Mouse (Mus musculus) heart, adult 2 months (tissue): ENCODE results near the gene Cdk14. TPM values are rescaled to one million over a fixed set of nuclear protein-coding genes. Genes with fewer than 3 reads are reported as not detected.

Experiments
- DNase-seq, 2 experiments: peaks; one replicate each; pipeline ENCODE4 v3.0.0; 2021
- H3K27ac ChIP-seq: fragments of 200-600 bp; 2 replicates; pipeline ENCODE4 v1.8.1; 2022
- H3K27me3 ChIP-seq: fragments of 200-500 bp; 2 replicates; pipeline ENCODE4 v1.6.1; 2012; ENCODE audit warnings: mild to moderate bottlenecking, low read length, inconsistent platforms, mixed read lengths; ENCODE audit not compliant: control insufficient read depth, insufficient read depth
- H3K36me3 ChIP-seq: fragments of 200-500 bp; 2 replicates; pipeline ENCODE4 v1.6.1; 2012; ENCODE audit warnings: low read length, inconsistent platforms; ENCODE audit not compliant: control insufficient read depth, insufficient read depth
- H3K4me1 ChIP-seq: fragments of 200-500 bp; 2 replicates; pipeline ENCODE4 v1.6.1; 2011; ENCODE audit warnings: low read length; ENCODE audit not compliant: control insufficient read depth, insufficient read depth
- H3K4me3 ChIP-seq: fragments of 200-600 bp; 2 replicates; pipeline ENCODE4 v1.8.1; 2022
- H3K79me2 ChIP-seq: fragments of 200-500 bp; replicated peaks from 2 replicates; pipeline ENCODE4 v1.6.1; 2012; ENCODE audit warnings: mild to moderate bottlenecking, inconsistent platforms, low read length, moderate library complexity, mixed read lengths; ENCODE audit not compliant: control insufficient read depth, insufficient read depth
- H3K9ac ChIP-seq: fragments of 200-500 bp; 2 replicates; pipeline ENCODE4 v1.6.1; 2012; ENCODE audit warnings: low read depth, mild to moderate bottlenecking, control low read depth, inconsistent platforms, low read length, mixed read lengths
- CTCF ChIP-seq: fragments of 200-600 bp; IDR thresholded peaks from 2 replicates; pipeline ENCODE4 v1.8.1; 2022; ENCODE audit warnings: antibody characterized with exemption, mild to moderate bottlenecking, moderate library complexity
- EP300 ChIP-seq: fragments of 200-500 bp; IDR thresholded peaks from 2 replicates; pipeline ENCODE4 v1.6.1; 2011; ENCODE audit warnings: low read depth, low read length, control low read depth; ENCODE audit not compliant: insufficient read depth
- POLR2A ChIP-seq: fragments of 200-500 bp; IDR thresholded peaks from 2 replicates; pipeline ENCODE4 v1.6.1; 2011; ENCODE audit warnings: mild to moderate bottlenecking, low read depth, low read length, control low read depth; ENCODE audit not compliant: insufficient read depth
- WGBS: fragments of 180-500 bp; shearing (Covaris S2); methylation state at CpG from one replicate; pipeline ENCODE4 v1.1.7; 2018; 5-methylcytosine and 5-hydroxymethylcytosine counted together
- intact Hi-C: fragments of 180-260 bp; cut with DNase I; formaldehyde crosslinking; loops from one replicate; pipeline ENCODE4 v1.15.1; 2025
- polyA plus RNA-seq: library from polyadenylated mRNA; depleted of rRNA; stranded (reverse); fragments of >200 nt; gene quantifications from 2 replicates; pipeline ENCODE4 v1.2.3, GENCODE M21; 2012
- total RNA-seq, 2 experiments: library from RNA; stranded (reverse); gene quantifications; 2 replicates each; pipeline ENCODE4 v1.2.3; 2021

The Cdk14 gene
- total and polyA plus RNA-seq, 3 experiments: 2.7 to 8.1 (median 7.6) TPM

DNA sequence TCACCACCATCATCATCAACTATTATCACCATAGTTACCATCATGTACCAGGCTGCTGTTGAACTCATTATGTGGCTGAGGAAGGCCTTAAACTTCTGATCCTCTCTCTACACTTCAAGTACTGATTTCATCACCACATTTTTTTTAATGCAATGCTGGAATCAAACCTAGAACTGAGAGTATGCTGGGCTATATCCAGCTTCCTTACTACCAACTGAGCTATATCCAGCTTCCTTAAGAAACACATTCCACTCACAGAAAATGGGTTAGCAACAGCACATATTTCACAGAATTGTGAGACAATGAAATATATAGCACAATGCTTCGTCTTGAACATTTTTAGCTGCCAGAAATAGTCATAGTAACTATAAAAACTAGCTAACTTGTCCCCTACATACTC, 446.7 kb downstream of the Cdk14 start:
- no peaks in the 10 kb centered on the region for H3K36me3 ChIP-seq
- intact Hi-C loops: no loop called here
- H3K9ac ChIP-seq: no peak overlapping the region
- no peak for DNase-seq
- TF ChIP-seq CTCF (no peak), POLR2A (no peak), EP300 (no peak)
- no peak overlapping the region for H3K27ac ChIP-seq
- no peaks in the 10 kb centered on the region for H3K4me1 ChIP-seq
- no peak overlapping the region for H3K4me3 ChIP-seq
- no peaks in the 10 kb centered on the region for H3K79me2 ChIP-seq
- 90% methylated on average over 1 of the region's 1 CpGs for WGBS
- no peaks in the 10 kb centered on the region for H3K27me3 ChIP-seq

DNA sequence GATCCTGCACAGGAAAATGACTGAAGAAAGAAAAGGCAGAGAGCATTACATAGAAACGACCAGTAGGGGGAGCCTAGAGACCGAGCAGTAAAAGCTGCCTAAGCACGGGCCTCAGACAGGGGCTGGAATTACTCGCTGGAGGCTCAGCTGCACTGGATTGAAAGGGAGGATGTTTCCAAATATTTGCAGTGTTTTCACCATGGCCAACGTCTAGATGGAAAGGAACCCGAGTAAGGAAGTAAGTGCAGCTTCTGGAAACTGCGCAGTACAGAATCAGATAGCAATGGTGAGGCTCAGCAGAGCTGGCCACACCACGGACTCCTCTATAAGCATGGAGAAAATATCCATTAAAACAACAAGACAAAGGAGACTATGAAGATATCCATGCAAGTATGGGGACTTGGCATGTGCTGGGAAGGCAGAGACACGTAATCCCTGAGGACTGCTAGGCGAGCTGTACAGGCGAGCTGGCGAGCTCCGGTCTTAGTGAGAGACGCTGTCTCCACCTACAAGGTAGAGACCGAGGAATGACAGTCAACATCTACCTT, 458.0 kb downstream of the Cdk14 start:
- intact Hi-C loops: loop anchor here (1.0 to 2.0 kb wide), 3 partner anchors 304 to 519 kb away; no protein-coding TSS in a partner anchor

DNA sequence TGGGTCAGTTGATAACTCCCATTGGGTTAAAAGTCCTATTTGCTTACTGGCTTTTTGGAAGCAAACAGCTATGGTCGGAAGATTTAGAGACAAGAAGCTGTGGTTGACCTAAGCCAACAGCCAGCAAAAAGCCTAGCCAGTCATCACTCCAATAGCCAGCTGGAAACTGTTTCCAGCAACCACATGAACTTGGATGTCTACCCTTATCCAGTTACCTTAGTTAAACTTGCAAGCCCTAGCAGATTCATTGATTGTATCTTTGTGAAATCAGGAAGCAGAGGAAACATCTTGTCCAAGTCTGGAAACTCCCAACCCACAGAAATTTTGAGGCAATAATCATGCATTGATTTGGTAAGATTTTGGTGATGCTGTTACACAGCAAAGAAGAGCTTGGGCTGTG, 458.5 kb downstream of the Cdk14 start:
- TF ChIP-seq POLR2A (no peak), EP300 (no peak)
- H3K4me3 ChIP-seq: no peak overlapping the region
- WGBS: 84% methylated on average over 1 of the region's 1 CpGs
- no peak for DNase-seq
- no peaks in the 10 kb centered on the region; the same call in 1 of the 2 replicates for H3K4me1 ChIP-seq
- H3K27ac ChIP-seq: no peak overlapping the region
- H3K36me3 ChIP-seq: no peaks in the 10 kb centered on the region
- no peaks in the 10 kb centered on the region for H3K79me2 ChIP-seq
- no peaks in the 10 kb centered on the region for H3K27me3 ChIP-seq
- no peak overlapping the region for H3K9ac ChIP-seq
- intact Hi-C loops: loop anchor here (1.0 to 2.0 kb wide), 3 partner anchors 305 to 520 kb away; no protein-coding TSS in a partner anchor

More for the DNA sequence above, 458.0 kb downstream of the Cdk14 start:
- DNase-seq: peak; percentile 42 to 50
- H3K36me3 ChIP-seq: no peaks in the 10 kb centered on the region
- no peaks in the 10 kb centered on the region for H3K27me3 ChIP-seq
- H3K79me2 ChIP-seq: no peaks in the 10 kb centered on the region
- WGBS: 47% methylated on average over 15 of the region's 15 CpGs
- TF ChIP-seq CTCF: peak; percentile 99
- no peak for TF ChIP-seq POLR2A
- peak; percentile 65 for TF ChIP-seq EP300
- no peak overlapping the region for H3K4me3 ChIP-seq
- H3K27ac ChIP-seq: no peak overlapping the region
- no peaks in the 10 kb centered on the region; the same call in 1 of the 2 replicates for H3K4me1 ChIP-seq
- no peak overlapping the region for H3K9ac ChIP-seq

DNA sequence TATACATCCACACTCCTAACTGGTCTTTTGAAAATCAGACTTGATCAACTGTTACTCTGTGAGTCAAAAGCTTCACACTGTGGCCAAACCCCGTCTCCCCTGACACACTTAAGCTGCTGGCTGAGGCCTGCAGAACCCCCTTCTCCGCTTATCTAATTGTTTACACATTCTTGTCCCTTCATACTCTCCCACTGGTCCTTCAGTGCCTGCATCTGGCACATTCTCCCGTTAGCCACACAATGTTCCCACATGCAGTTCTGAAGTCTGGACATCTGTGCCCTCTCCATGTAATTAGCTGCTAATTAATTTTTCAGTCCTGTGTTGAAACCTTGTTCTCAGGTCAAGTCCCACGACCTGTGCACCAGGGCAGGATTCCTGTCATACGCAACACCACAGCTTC, 460.7 kb downstream of the Cdk14 start:
- 59% methylated on average over 5 of the region's 5 CpGs for WGBS
- TF ChIP-seq EP300: no peak
- intact Hi-C loops: no loop called here
- Histone ChIP-seq H3K79me2 (no peaks in the 10 kb centered on the region), H3K36me3 (no peaks in the 10 kb centered on the region), H3K27me3 (no peaks in the 10 kb centered on the region), H3K27ac (no peak overlapping the region), H3K4me1 (no peaks in the 10 kb centered on the region; the same call in 1 of the 2 replicates), H3K4me3 (no peak overlapping the region), H3K9ac (no peak overlapping the region)
- DNase-seq: no peak

DNA sequence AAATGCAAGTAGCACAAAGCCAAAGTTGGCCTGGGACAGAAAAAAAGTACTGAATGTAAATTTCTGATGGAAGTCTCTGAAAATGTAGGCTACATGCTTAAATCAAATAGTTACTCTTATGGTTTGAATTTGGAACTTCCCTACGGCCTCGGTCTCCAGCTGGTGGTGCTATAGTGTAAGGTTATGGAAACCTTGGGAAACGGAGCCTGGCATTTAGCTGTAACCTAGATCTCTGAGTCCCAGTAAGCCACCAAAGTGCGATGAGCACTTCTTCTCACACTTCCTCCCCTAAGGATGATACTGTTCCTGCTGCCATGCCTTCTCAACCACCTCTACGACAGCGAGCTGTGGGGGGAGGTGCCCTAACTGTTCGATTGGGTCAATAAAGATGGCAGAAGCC, 464.1 kb downstream of the Cdk14 start:
- no peaks in the 10 kb centered on the region for H3K79me2 ChIP-seq
- H3K9ac ChIP-seq: no peak overlapping the region
- TF ChIP-seq POLR2A (no peak), CTCF (no peak), EP300 (no peak)
- H3K4me3 ChIP-seq: no peak overlapping the region
- H3K36me3 ChIP-seq: no peaks in the 10 kb centered on the region
- DNase-seq: no peak
- H3K27me3 ChIP-seq: no peaks in the 10 kb centered on the region
- H3K4me1 ChIP-seq: no peaks in the 10 kb centered on the region
- no peak overlapping the region for H3K27ac ChIP-seq
- 79% methylated on average over 7 of the region's 7 CpGs for WGBS
- intact Hi-C loops: no loop called here

DNA sequence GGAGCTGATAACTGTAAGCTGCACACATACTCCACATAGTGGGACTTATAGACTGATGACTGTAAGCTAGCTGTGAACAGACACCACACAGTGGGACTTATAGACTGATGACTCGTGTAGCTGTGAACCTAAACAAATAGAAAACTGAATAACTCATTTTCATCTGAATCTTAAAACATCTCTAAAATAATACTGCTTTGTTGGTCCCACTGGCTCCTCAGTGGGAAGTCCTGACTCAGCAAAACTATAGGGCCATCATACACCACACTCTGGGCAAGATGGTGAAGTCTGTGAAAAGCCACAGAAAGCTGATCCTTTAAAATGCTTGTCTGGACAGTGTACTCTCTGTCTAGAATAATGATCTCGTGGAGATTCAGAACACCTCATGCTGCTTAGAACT, 464.7 kb downstream of the Cdk14 start:
- intact Hi-C loops: no loop called here
- Histone ChIP-seq H3K9ac (no peak overlapping the region), H3K36me3 (no peaks in the 10 kb centered on the region), H3K27ac (no peak overlapping the region), H3K27me3 (no peaks in the 10 kb centered on the region), H3K79me2 (no peaks in the 10 kb centered on the region), H3K4me1 (no peaks in the 10 kb centered on the region), H3K4me3 (no peak overlapping the region)
- no peak for DNase-seq
- TF ChIP-seq EP300: no peak
- TF ChIP-seq CTCF: no peak
- no peak for TF ChIP-seq POLR2A
- WGBS: 90% methylated on average over 2 of the region's 2 CpGs
